Mouse (Mus musculus) cerebellum, adult 2 months (tissue): ENCODE results near the gene Ap1g1. TPM values are rescaled to one million over a fixed set of nuclear protein-coding genes. Genes with fewer than 3 reads are reported as not detected.
"Not testable (repeated sequence)": the region's sequence is repeated elsewhere in the genome, so short reads cannot be mapped to it uniquely, and the experiment has no call there.

ENCODE experiments used
- DNase-seq, 2 experiments: peaks; one replicate each; pipeline ENCODE4 v3.0.0; 2021
- H3K27ac ChIP-seq: fragments of 200-500 bp; 2 replicates; pipeline ENCODE4 v1.5.1; 2012; ENCODE audit warnings: low read length, control low read depth, inconsistent platforms; ENCODE audit not compliant: insufficient read depth
- H3K27me3 ChIP-seq: fragments of 200-500 bp; 2 replicates; pipeline ENCODE4 v1.6.1; 2012; ENCODE audit warnings: inconsistent platforms, mild to moderate bottlenecking, low read length, moderate library complexity; ENCODE audit not compliant: control insufficient read depth, insufficient read depth
- H3K4me1 ChIP-seq: fragments of 200-500 bp; 2 replicates; pipeline ENCODE4 v1.6.1; 2011; ENCODE audit warnings: low read length; ENCODE audit not compliant: control insufficient read depth, insufficient read depth
- H3K4me3 ChIP-seq: fragments of 200-500 bp; replicated peaks from 2 replicates; pipeline ENCODE3; 2011; ENCODE audit warnings: mild to moderate bottlenecking, low read depth, low read length, control low read depth; ENCODE audit not compliant: insufficient read depth
- CTCF ChIP-seq: fragments of 200-500 bp; IDR thresholded peaks from 2 replicates; pipeline ENCODE4 v1.5.1; 2011; ENCODE audit warnings: low read depth, mild to moderate bottlenecking, control low read depth, low read length, moderate library complexity, borderline replicate concordance; ENCODE audit not compliant: insufficient read depth
- POLR2A ChIP-seq: fragments of 200-500 bp; IDR thresholded peaks from 2 replicates; pipeline ENCODE4 v1.6.1; 2011; ENCODE audit warnings: low read length, control low read depth, borderline replicate concordance; ENCODE audit not compliant: insufficient read depth
- WGBS: fragments of 180-500 bp; shearing (Covaris S2); methylation state at CpG from one replicate; pipeline ENCODE4 v1.1.7; 2018; 5-methylcytosine and 5-hydroxymethylcytosine counted together
- polyA plus RNA-seq: library from polyadenylated mRNA; depleted of rRNA; stranded (reverse); fragments of >200 nt; gene quantifications from 2 replicates; pipeline ENCODE4 v1.2.3, GENCODE M21; 2012

The Ap1g1 gene
- polyA plus RNA-seq, 1 experiment = 74.4 TPM

DNA sequence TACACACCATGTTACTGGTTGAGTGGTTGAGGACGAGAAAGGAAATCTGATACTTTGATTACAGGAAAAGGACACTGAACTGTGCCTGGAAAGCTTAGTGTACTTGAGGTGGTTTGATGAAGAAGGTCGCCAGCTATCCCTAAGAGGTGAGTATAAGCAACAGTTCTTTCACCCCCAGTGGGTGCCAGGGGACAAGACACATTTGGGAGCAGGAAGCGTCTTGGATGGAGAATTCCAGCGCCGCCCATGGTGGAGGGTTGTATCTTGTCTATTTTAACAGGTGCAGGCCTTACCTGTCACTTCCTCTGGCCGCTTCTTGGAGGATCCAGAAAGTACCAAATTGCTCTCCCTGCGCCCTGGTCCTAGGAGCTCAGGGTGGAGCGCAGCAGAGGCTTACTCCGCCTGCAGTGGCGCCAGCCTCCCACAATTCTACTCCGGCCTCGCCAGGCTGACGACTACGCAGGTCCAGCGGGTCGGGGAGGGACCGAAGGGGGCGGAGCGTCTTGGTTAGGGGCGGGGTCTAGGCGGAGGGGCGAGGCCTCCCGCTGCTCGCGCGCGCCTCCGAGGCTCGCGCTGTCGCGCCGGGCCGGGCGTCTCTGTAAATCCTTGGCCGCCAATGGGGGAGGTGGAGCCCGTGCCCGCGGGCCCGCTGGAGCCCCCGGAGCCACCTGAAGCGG, 89.8 kb downstream of the Ap1g1 start, which contains the start of gene Phlpp2:
Phlpp2 (plus strand) TSS at position 540 of the 677 bp plus-strand sequence.
- Histone ChIP-seq H3K4me3 (peak within 1 kb of the TSS; percentile 61), H3K27me3 (no peaks in the 10 kb centered on the region), H3K27ac (peak within 1 kb of the TSS; percentile 52), H3K4me1 (peaks cover 6% of the 10 kb centered on the region)
- 2% methylated on average over 42 of the region's 42 CpGs for WGBS
- peak; percentile 92 to 95 for DNase-seq
- peak; percentile 26; the same call in 1 of the 2 replicates for TF ChIP-seq CTCF
- peak; percentile 55; the same call in 1 of the 2 replicates for TF ChIP-seq POLR2A

DNA sequence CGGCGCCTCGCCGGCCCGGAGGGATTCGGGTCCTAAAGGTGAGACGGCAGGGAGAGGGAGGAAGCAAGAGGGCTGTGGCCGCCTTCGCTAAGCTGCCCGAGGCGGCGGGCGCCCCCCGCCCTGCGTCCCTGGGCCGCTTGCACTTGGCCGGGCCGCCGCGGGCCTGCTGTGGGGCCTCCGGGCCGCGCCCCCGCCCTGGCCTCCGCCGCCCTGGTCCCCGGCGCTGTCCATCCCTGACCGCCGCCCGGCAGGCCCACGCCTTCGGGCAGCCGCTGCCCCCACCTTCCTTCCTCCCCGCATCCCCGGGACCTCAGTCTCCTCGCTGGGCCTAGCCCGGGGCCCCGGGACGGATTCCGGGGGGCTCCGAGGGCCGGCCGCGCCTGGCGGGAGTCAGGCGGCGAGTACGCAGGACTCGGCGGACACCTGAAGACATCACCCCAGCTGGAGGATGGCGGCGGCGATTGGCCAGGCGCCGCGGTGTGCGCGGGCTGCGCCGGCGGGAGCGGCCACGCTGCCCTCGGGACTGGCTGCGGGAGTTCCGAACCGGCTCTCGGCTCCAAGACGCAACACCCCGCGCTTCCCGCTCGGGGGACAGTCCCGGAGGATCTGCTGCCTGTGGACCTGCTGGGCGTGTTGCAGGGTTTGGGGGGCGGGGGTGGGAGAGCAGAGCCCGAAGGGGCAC, 90.5 kb downstream of the Ap1g1 start:
- no peak for TF ChIP-seq POLR2A
- TF ChIP-seq CTCF = no peak
- peak; percentile 75 to 82 for DNase-seq
- under 1% methylated on average over 74 of the region's 78 CpGs for WGBS
- peak overlapping the region; percentile 52 for H3K27ac ChIP-seq
- peaks cover 6% of the 10 kb centered on the region for H3K4me1 ChIP-seq
- H3K27me3 ChIP-seq = no peaks in the 10 kb centered on the region
- H3K4me3 ChIP-seq = peak overlapping the region; percentile 61

DNA sequence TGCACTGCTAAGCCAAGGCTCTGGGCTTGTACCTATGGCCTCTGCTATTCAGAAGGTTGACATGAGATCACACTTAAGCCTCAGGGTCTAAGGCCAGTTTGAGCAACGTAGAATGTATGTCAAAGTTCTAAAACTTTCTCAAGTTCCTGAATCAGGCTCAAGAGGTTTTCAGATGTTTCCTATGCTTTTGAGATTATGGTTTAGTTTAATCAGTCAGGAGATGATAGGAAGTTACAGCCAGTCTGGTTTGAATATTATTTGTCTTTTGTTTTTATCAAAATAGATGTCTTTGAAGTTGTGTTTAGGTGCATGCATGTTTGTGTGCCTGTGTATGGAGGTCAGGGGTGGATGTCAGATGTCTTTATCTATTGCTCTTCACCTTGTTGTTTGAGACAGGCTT, 92.7 kb downstream of the Ap1g1 start:
- DNase-seq = no peak
- TF ChIP-seq POLR2A (no peak), CTCF (no peak)
- H3K4me3 ChIP-seq = no peak overlapping the region
- H3K27me3 ChIP-seq = no peaks in the 10 kb centered on the region
- peaks cover 3% of the 10 kb centered on the region; the same call in 1 of the 2 replicates for H3K4me1 ChIP-seq
- no peak overlapping the region for H3K27ac ChIP-seq
- WGBS = 89% methylated on average over 1 of the region's 1 CpGs

DNA sequence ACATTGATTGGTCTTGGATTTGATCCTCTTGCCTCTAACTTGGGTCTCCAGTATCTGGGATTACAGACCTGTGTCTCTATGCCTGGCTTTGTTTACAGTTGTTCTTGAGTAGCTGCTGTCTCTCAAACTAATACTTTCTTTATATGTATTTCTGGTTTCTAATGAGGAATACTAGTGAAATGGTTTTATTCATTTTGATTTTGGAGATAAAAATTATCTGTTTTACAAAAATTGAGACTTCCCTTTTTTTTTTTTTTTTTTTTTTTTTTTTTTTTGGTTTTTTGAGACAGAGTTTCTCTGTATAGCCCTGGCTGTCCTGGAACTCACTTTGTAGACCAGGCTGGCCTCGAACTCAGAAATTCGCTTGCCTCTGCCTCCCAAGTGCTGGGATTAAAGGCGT, 95.4 kb downstream of the Ap1g1 start:
- H3K4me3 ChIP-seq, H3K27ac ChIP-seq, H3K27me3 ChIP-seq, H3K4me1 ChIP-seq, DNase-seq: not testable (repeated sequence)
- WGBS = 94% methylated on average over 3 of the region's 3 CpGs

DNA sequence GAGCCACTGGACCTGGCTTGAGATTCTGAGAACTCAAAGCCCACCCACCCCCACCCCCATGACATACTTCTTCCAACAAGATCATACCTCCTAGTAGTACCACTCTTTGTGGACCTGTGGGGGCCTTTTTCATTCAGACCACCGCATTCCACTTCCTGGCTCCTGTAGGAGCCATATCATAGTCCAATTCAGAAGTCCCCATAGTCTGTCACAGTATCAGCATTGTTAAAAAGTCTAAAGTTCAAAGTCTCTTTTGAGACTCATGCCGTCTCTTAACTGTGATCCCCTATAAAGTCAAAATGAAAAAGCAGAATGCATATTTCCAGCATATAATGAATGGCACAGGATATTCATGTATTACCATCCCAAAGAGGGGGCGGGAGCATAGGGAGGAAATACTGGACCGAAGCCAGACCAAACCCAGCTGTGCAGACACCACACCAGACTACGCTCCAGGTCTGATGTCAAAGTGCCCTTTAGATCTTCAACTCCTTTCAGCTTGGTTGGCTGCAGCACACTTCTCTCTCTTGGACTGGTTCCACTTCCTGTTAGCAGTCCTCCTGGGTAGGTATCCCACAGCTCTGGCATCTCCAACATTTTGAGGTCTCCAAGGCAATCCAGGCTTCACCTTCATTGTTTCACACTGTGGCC, 101.8 kb downstream of the Ap1g1 start:
- no peak for TF ChIP-seq POLR2A
- no peak for TF ChIP-seq CTCF
- Histone ChIP-seq H3K4me3 (no peak overlapping the region), H3K27me3 (no peaks in the 10 kb centered on the region), H3K4me1 (peaks cover 5% of the 10 kb centered on the region; the same call in 1 of the 2 replicates), H3K27ac (no peak overlapping the region)
- WGBS = 81% methylated on average over 5 of the region's 5 CpGs
- DNase-seq = no peak

DNA sequence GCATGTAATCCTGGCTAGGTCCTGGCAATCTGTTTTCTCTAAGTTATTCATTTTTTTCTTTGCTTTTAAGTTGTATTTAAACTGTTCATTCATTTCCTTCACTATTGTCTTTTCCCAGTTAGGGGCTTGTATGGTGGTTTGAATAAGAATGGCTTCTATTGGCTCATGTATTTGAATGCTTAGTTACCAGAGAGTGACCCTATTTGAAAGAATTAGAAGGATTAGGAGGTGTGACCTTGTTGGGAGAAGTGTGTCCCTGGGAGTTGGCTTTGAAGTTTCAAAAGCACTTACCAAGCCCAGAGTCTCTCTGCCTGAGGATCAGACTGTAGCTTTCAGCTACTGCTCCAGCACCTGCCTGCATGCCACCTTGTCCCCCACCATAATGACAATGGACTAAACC, 106.9 kb downstream of the Ap1g1 start:
- no peak overlapping the region for H3K4me3 ChIP-seq
- no peak overlapping the region for H3K27ac ChIP-seq
- no peaks in the 10 kb centered on the region for H3K27me3 ChIP-seq
- no peak for TF ChIP-seq CTCF
- TF ChIP-seq POLR2A = no peak
- no peak for DNase-seq
- H3K4me1 ChIP-seq = peaks cover 4% of the 10 kb centered on the region; the same call in 1 of the 2 replicates

DNA sequence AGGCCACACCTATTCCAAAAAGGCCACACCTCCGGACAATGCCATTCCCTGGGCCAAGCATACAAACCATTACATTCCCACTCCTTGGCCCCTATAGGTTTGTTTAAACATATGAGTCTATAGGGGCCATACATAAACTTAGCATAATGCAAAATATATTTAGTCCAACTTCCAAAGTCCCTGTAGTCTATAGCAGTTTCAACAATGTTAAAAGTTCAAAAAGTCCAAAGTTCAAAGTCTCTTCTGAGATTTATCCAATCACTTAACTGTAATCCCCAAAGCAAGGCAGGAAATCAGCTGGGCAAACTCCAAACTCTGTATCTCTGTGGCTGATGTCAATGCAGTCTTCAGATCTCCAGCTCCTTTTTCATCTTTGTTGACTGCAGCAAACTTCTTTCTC, 110.9 kb downstream of the Ap1g1 start:
- 97% methylated on average over 1 of the region's 1 CpGs for whole genome bisulfite sequencing
- no peak overlapping the region for H3K4me3 ChIP-seq
- H3K4me1 ChIP-seq = no peaks in the 10 kb centered on the region
- no peak for TF ChIP-seq POLR2A
- no peak overlapping the region for H3K27ac ChIP-seq
- no peaks in the 10 kb centered on the region for H3K27me3 ChIP-seq
- DNase-seq = no peak
